Mouse (Mus musculus) liver, embryonic 13.5 days (tissue): ENCODE data around the gene D10Wsu102e. TPM values are rescaled to one million over a fixed set of nuclear protein-coding genes. Genes with fewer than 3 reads are reported as not detected.
A peak's percentile ranks its signal among the peaks of the same experiment; 100 is the strongest.
"Not testable (repeated sequence)": the region's sequence is repeated elsewhere in the genome, so short reads cannot be mapped to it uniquely, and the experiment has no call there.

Experiments
- ATAC-seq: fragments of 200-750 bp; cut with Nextera tagmentation; 2 replicates; pipeline ENCODE4 v1.8.0; 2017; ENCODE audit warnings: low read depth, mild to moderate bottlenecking, moderate number of reproducible peaks, moderate library complexity
- DNase-seq: peaks from one replicate; pipeline ENCODE4 v3.0.0; 2022
- H3K27ac ChIP-seq: fragments of 300-500 bp; sonication (generic); 2 replicates; pipeline ENCODE4 v1.5.1; 2015; ENCODE audit warnings: moderate library complexity, mild to moderate bottlenecking, inconsistent platforms
- H3K27me3 ChIP-seq: fragments of 300-500 bp; sonication (generic); 2 replicates; pipeline ENCODE4 v1.6.1; 2015; ENCODE audit warnings: mild to moderate bottlenecking, inconsistent platforms
- H3K36me3 ChIP-seq: fragments of 300-500 bp; sonication (generic); 2 replicates; pipeline ENCODE4 v1.6.1; 2015; ENCODE audit warnings: mild to moderate bottlenecking, inconsistent platforms
- H3K4me1 ChIP-seq: fragments of 300-500 bp; sonication (generic); replicated peaks from 2 replicates; pipeline ENCODE4 v1.6.1; 2015; ENCODE audit warnings: inconsistent platforms
- H3K4me2 ChIP-seq: fragments of 300-500 bp; sonication (generic); 2 replicates; pipeline ENCODE4 v1.6.1; 2015; ENCODE audit warnings: inconsistent platforms, mild to moderate bottlenecking, moderate library complexity
- H3K4me3 ChIP-seq: fragments of 300-500 bp; sonication (generic); replicated peaks from 2 replicates; pipeline ENCODE4 v1.5.1; 2015; ENCODE audit warnings: mild to moderate bottlenecking, inconsistent platforms
- H3K9ac ChIP-seq: fragments of 300-500 bp; sonication (generic); 2 replicates; pipeline ENCODE4 v1.6.1; 2015; ENCODE audit warnings: mild to moderate bottlenecking, inconsistent platforms
- H3K9me3 ChIP-seq: fragments of 300-500 bp; sonication (generic); replicated peaks from 2 replicates; pipeline ENCODE4 v1.6.1; 2016; ENCODE audit warnings: inconsistent platforms
- WGBS: fragments of 180-500 bp; shearing (Covaris S2); methylation state at CpG from one replicate; pipeline ENCODE4 v1.1.7; 2015; ENCODE audit not compliant: insufficient replicate concordance; 5-methylcytosine and 5-hydroxymethylcytosine counted together
- polyA plus RNA-seq: library from polyadenylated mRNA; unstranded; fragments of >200 nt; fragmentation: Nextera tagmentation; extraction: Ambion mirVana; gene quantifications from 2 replicates; pipeline ENCODE4 v1.2.1, GENCODE M21; 2015

Gene D10Wsu102e
- polyA plus RNA-seq, 1 experiment from 2014 or later = 0.28 TPM

GRCm38 (mm10) chr10:83374045-83374656 lies 14.1 kb downstream of the D10Wsu102e start:
- DNase-seq (no peak), ATAC-seq (no peak)
- Histone ChIP-seq H3K4me1 (no peaks in the 10 kb centered on the region; the same call in 1 of the 2 replicates), H3K36me3 (peaks cover 58% of the 10 kb centered on the region), H3K4me2 (no peak overlapping the region), H3K27ac (no peak overlapping the region), H3K9me3 (no peaks in the 10 kb centered on the region), H3K9ac (no peak overlapping the region), H3K4me3 (no peak overlapping the region), H3K27me3 (no peaks in the 10 kb centered on the region)
- WGBS = 73% methylated on average over 3 of the region's 3 CpGs

GRCm38 (mm10) chr10:83375458-83375857 lies 15.4 kb downstream of the D10Wsu102e start:
- 74% methylated on average over 5 of the region's 5 CpGs for WGBS
- not testable (repeated sequence) for H3K4me2 ChIP-seq, ATAC-seq, H3K9ac ChIP-seq, DNase-seq, H3K27ac ChIP-seq, H3K9me3 ChIP-seq, H3K27me3 ChIP-seq, H3K4me3 ChIP-seq, H3K4me1 ChIP-seq
- H3K36me3 ChIP-seq = peaks cover 64% of the 10 kb centered on the region

- Histone ChIP-seq H3K9ac (no peak overlapping the region), H3K36me3 (peaks cover 53% of the 10 kb centered on the region), H3K4me3 (no peak overlapping the region), H3K4me2 (no peak overlapping the region), H3K9me3 (no peaks in the 10 kb centered on the region), H3K27me3 (no peaks in the 10 kb centered on the region), H3K27ac (no peak overlapping the region), H3K4me1 (no peaks in the 10 kb centered on the region; the same call in 1 of the 2 replicates)
- WGBS = 75% methylated on average over 8 of the region's 8 CpGs
- DNase-seq (no peak), ATAC-seq (no peak)
Observed at GRCm38 (mm10) chr10:83376911-83377682, 17.1 kb downstream of the D10Wsu102e start.

- no peak for DNase-seq
- no peak overlapping the region for H3K27ac ChIP-seq
- no peaks in the 10 kb centered on the region for H3K27me3 ChIP-seq
- no peak overlapping the region for H3K9ac ChIP-seq
- 68% methylated on average over 9 of the region's 9 CpGs for WGBS
- peaks cover 6% of the 10 kb centered on the region; the same call in 1 of the 2 replicates for H3K4me1 ChIP-seq
- no peak overlapping the region for H3K4me2 ChIP-seq
- peaks cover 48% of the 10 kb centered on the region for H3K36me3 ChIP-seq
- ATAC-seq = no peak
- H3K9me3 ChIP-seq = no peaks in the 10 kb centered on the region
- H3K4me3 ChIP-seq = no peak overlapping the region
Observed at GRCm38 (mm10) chr10:83378083-83378833, 18.2 kb downstream of the D10Wsu102e start.

GRCm38 (mm10) chr10:83380501-83380900 lies 20.5 kb downstream of the D10Wsu102e start:
- Histone ChIP-seq H3K4me3 (no peak overlapping the region), H3K4me2 (no peak overlapping the region)
- DNase-seq = no peak

GRCm38 (mm10) chr10:83382528-83382927 lies 22.5 kb downstream of the D10Wsu102e start:
- no peak overlapping the region for H3K27ac ChIP-seq
- peaks cover 24% of the 10 kb centered on the region for H3K36me3 ChIP-seq
- no peaks in the 10 kb centered on the region for H3K9me3 ChIP-seq
- H3K4me1 ChIP-seq = peaks cover 29% of the 10 kb centered on the region
- H3K4me2 ChIP-seq = no peak overlapping the region
- DNase-seq = no peak
- no peak overlapping the region for H3K4me3 ChIP-seq
- H3K9ac ChIP-seq = no peak overlapping the region
- no peaks in the 10 kb centered on the region for H3K27me3 ChIP-seq
- no peak for ATAC-seq
- WGBS = 66% methylated on average over 4 of the region's 4 CpGs

More at GRCm38 (mm10) chr10:83380501-83380900, 20.5 kb downstream of the D10Wsu102e start:
- Histone ChIP-seq H3K27me3 (no peaks in the 10 kb centered on the region), H3K9me3 (no peaks in the 10 kb centered on the region), H3K36me3 (peaks cover 32% of the 10 kb centered on the region), H3K9ac (no peak overlapping the region), H3K27ac (no peak overlapping the region), H3K4me1 (peaks cover 28% of the 10 kb centered on the region)
- whole genome bisulfite sequencing = 76% methylated on average over 2 of the region's 2 CpGs
- no peak for ATAC-seq

GRCm38 (mm10) chr10:83382988-83383387 lies 23.0 kb downstream of the D10Wsu102e start:
- Histone ChIP-seq H3K27me3 (no peaks in the 10 kb centered on the region), H3K4me3 (no peak overlapping the region), H3K9me3 (no peaks in the 10 kb centered on the region), H3K9ac (no peak overlapping the region), H3K27ac (no peak overlapping the region), H3K4me2 (no peak overlapping the region), H3K36me3 (peaks cover 24% of the 10 kb centered on the region), H3K4me1 (peaks cover 29% of the 10 kb centered on the region)
- ATAC-seq = no peak
- 48% methylated on average over 2 of the region's 2 CpGs for WGBS
- no peak for DNase-seq

- WGBS = 83% methylated on average over 13 of the region's 13 CpGs
- H3K27me3 ChIP-seq = no peaks in the 10 kb centered on the region
- H3K9me3 ChIP-seq = no peaks in the 10 kb centered on the region
- ATAC-seq (peak; percentile 42; the same call in 1 of the 2 replicates), DNase-seq (no peak)
- H3K4me3 ChIP-seq = 0 out of 2 replicates have a peak overlapping the region, but pooled peaks have one; percentile 21
- peaks cover 24% of the 10 kb centered on the region for H3K36me3 ChIP-seq
- H3K4me1 ChIP-seq = peaks cover 29% of the 10 kb centered on the region
- H3K27ac ChIP-seq = no peak overlapping the region
- H3K9ac ChIP-seq = no peak overlapping the region; the same call in 1 of the 2 replicates
- peak overlapping the region; percentile 47 for H3K4me2 ChIP-seq
Observed at GRCm38 (mm10) chr10:83383863-83384262, 23.8 kb downstream of the D10Wsu102e start.

- DNase-seq (peak; percentile 18), ATAC-seq (peak; percentile 90)
- H3K4me2 ChIP-seq = peak overlapping the region; percentile 47
- peak overlapping the region; percentile 58; the same call in 1 of the 2 replicates for H3K27ac ChIP-seq
- peaks cover 18% of the 10 kb centered on the region for H3K36me3 ChIP-seq
- peaks cover 29% of the 10 kb centered on the region for H3K4me1 ChIP-seq
- peak overlapping the region; percentile 23; the same call in 1 of the 2 replicates for H3K9ac ChIP-seq
- H3K9me3 ChIP-seq = no peaks in the 10 kb centered on the region
- no peaks in the 10 kb centered on the region for H3K27me3 ChIP-seq
- WGBS = 53% methylated on average over 8 of the region's 8 CpGs
- peak overlapping the region; percentile 21; the same call in 1 of the 2 replicates for H3K4me3 ChIP-seq
Observed at GRCm38 (mm10) chr10:83384456-83385215, 24.6 kb downstream of the D10Wsu102e start.

GRCm38 (mm10) chr10:83385330-83385910 lies 25.4 kb downstream of the D10Wsu102e start:
- Histone ChIP-seq H3K27ac (peak overlapping the region; percentile 44; the same call in 1 of the 2 replicates), H3K27me3 (no peaks in the 10 kb centered on the region), H3K4me2 (peak overlapping the region; percentile 47; the same call in 1 of the 2 replicates), H3K4me3 (no peak overlapping the region), H3K36me3 (peaks cover 11% of the 10 kb centered on the region), H3K9ac (no peak overlapping the region), H3K4me1 (peaks cover 29% of the 10 kb centered on the region), H3K9me3 (no peaks in the 10 kb centered on the region)
- DNase-seq = no peak
- 76% methylated on average over 7 of the region's 7 CpGs for WGBS
- no peak for ATAC-seq
